Mouse (Mus musculus) hindbrain, postnatal 0 days (tissue): ENCODE measurements around the gene Pagr1b. TPM values are rescaled to one million over a fixed set of nuclear protein-coding genes. Genes with fewer than 3 reads are reported as not detected.

Experiments used
- ATAC-seq: fragments of 200-750 bp; cut with Nextera tagmentation; 2 replicates; pipeline ENCODE4 v1.8.0; 2017; ENCODE audit warnings: mild to moderate bottlenecking, moderate TSS enrichment, moderate library complexity
- DNase-seq: peaks from one replicate; pipeline ENCODE4 v3.0.0-alpha.2; 2015; ENCODE audit warnings: low spot score
- H3K27ac ChIP-seq: fragments of 300-500 bp; sonication (generic); 2 replicates; pipeline ENCODE4 v1.5.1; 2014; ENCODE audit warnings: mild to moderate bottlenecking
- H3K27me3 ChIP-seq: fragments of 300-500 bp; sonication (generic); 2 replicates; pipeline ENCODE4 v1.6.1; 2014; ENCODE audit warnings: low read length, mixed read lengths; ENCODE audit not compliant: insufficient read depth
- H3K36me3 ChIP-seq: fragments of 300-500 bp; sonication (generic); 2 replicates; pipeline ENCODE4 v1.6.1; 2014; ENCODE audit warnings: low read length, mixed read lengths; ENCODE audit not compliant: insufficient read depth
- H3K4me1 ChIP-seq: fragments of 300-500 bp; sonication (generic); 2 replicates; pipeline ENCODE4 v1.6.1; 2014; ENCODE audit warnings: antibody characterized with exemption, low read length, mixed read lengths; ENCODE audit not compliant: insufficient read depth
- H3K4me2 ChIP-seq: fragments of 300-500 bp; sonication (generic); 2 replicates; pipeline ENCODE4 v1.6.1; 2014; ENCODE audit warnings: low read depth, mild to moderate bottlenecking, low read length, moderate library complexity, mixed read lengths
- H3K4me3 ChIP-seq: fragments of 300-500 bp; sonication (generic); 2 replicates; pipeline ENCODE4 v1.5.1; 2014; ENCODE audit warnings: low read length
- H3K9ac ChIP-seq: fragments of 300-500 bp; sonication (generic); replicated peaks from 2 replicates; pipeline ENCODE4 v1.6.1; 2014; ENCODE audit warnings: mild to moderate bottlenecking, low read length, moderate library complexity, mixed read lengths
- H3K9me3 ChIP-seq: fragments of 300-500 bp; sonication (generic); 2 replicates; pipeline ENCODE4 v1.6.1; 2016; ENCODE audit warnings: low read length, mixed read lengths
- CTCF ChIP-seq: IDR thresholded peaks from 2 replicates; pipeline ENCODE4 v1.5.1; 2016; ENCODE audit warnings: antibody characterized with exemption, control low read depth, low read depth
- WGBS: fragments of 180-500 bp; shearing (Covaris S2); extraction: QIAGEN DNeasy Blood & Tissue Kit; methylation state at CpG from one replicate; pipeline ENCODE4 v1.1.7; 2014; 5-methylcytosine and 5-hydroxymethylcytosine counted together
- polyA plus RNA-seq: library from polyadenylated mRNA; unstranded; fragments of >200 nt; fragmentation: Nextera tagmentation; extraction: Ambion mirVana; gene quantifications from 2 replicates; pipeline ENCODE4 v1.2.1, GENCODE M21; 2015
- total RNA-seq: library from RNA; depleted of rRNA; stranded (reverse); fragments of >200 nt; gene quantifications from 2 replicates; pipeline ENCODE4 v1.2.3, GENCODE M21; 2014

The Pagr1b gene
- total and polyA plus RNA-seq, 2 experiments from 2014 or later: 0.49 to 1.2 TPM

DNA sequence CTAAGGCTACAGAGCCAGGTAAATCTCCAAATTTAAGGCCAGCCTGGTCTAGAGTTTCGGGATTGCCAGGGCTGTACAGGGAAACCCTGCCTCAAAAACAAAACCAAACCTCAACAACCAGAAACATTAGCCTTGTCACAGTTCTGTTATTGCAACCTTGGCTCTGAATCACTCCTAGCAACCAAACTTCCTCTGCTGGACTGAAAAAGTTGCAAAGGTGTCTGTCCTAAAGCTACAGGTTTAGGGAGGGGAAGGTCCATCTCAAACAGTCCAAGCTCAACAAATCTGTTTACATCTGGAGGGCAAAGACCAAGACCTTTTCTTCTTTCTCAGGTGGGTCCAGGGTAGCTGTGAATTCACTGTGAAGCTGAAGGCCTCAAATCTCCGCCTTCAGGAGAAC is 5.2 kb downstream of the Pagr1b start:
- Histone ChIP-seq H3K4me1 (peaks cover 9% of the 10 kb centered on the region), H3K4me2 (no peak overlapping the region), H3K27me3 (no peaks in the 10 kb centered on the region), H3K4me3 (no peak overlapping the region), H3K9ac (no peak overlapping the region), H3K9me3 (no peaks in the 10 kb centered on the region), H3K27ac (no peak overlapping the region), H3K36me3 (peaks cover 16% of the 10 kb centered on the region)
- TF ChIP-seq CTCF: no peak
- DNase-seq: no peak
- no peak for ATAC-seq
- WGBS: 95% methylated on average over 2 of the region's 2 CpGs

GRCm38 (mm10) chr7:127009307-127010085 is 6.8 kb downstream of the Pagr1b start:
- no peaks in the 10 kb centered on the region; the same call in 1 of the 2 replicates for H3K4me1 ChIP-seq
- TF ChIP-seq CTCF: no peak

GRCm38 (mm10) chr7:127008239-127009019 is 7.9 kb downstream of the Pagr1b start:
- no peak overlapping the region for H3K4me2 ChIP-seq
- no peaks in the 10 kb centered on the region for H3K27me3 ChIP-seq
- H3K4me3 ChIP-seq: no peak overlapping the region
- peak overlapping the region; percentile 64 for H3K27ac ChIP-seq
- no peaks in the 10 kb centered on the region for H3K4me1 ChIP-seq
- H3K9me3 ChIP-seq: no peaks in the 10 kb centered on the region
- DNase-seq: peak; percentile 75
- TF ChIP-seq CTCF: no peak
- H3K9ac ChIP-seq: 0 out of 2 replicates have a peak overlapping the region, but pooled peaks have one; percentile 15
- ATAC-seq: peak; percentile 81
- peaks cover 7% of the 10 kb centered on the region; the same call in 1 of the 2 replicates for H3K36me3 ChIP-seq
- WGBS: 44% methylated on average over 9 of the region's 9 CpGs

More at GRCm38 (mm10) chr7:127009307-127010085, 6.8 kb downstream of the Pagr1b start:
- DNase-seq: no peak
- peaks cover 9% of the 10 kb centered on the region for H3K36me3 ChIP-seq
- H3K4me3 ChIP-seq: no peak overlapping the region
- 72% methylated on average over 17 of the region's 17 CpGs for WGBS
- no peaks in the 10 kb centered on the region for H3K27me3 ChIP-seq
- peak overlapping the region; percentile 64; the same call in 1 of the 2 replicates for H3K27ac ChIP-seq
- H3K9me3 ChIP-seq: no peaks in the 10 kb centered on the region
- H3K4me2 ChIP-seq: no peak overlapping the region
- no peak for ATAC-seq
- H3K9ac ChIP-seq: no peak overlapping the region

DNA sequence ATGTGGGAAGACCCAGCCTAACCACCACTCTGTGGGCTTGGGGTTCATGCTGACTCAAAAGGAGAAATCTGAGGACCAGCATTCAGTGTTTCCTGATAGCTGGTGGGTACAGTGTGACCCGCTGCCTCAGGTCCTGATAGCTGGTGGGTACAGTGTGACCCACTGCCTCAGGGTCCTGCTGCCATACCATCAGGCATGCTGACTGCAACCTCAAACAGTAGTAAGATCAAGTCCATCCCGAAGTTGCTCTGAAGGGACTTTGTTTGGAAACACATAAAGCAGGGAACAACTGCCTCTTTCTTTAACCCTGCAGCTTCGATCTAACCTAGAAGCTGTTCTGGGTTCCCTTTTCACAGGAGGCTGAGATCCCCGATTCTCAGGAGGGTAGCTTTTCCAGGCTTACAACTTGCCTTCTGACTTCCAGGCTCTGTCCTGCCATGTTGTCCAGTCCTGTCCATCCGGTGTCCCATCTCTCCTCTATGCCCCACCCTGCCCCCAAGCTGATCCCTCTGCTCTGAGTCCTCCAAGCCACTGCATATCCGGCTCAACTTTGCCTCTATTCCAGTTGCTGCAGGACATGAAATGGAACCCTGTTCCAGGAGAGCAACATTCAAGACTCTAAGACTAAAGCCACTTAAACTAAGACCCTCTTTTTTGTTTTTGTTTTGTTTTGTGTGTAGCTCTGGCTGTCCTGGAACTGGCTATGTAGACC is 8.8 kb downstream of the Pagr1b start:
- no peak overlapping the region for H3K9ac ChIP-seq
- no peaks in the 10 kb centered on the region for H3K36me3 ChIP-seq
- DNase-seq (no peak), ATAC-seq (no peak)
- TF ChIP-seq CTCF: no peak
- no peak overlapping the region for H3K4me2 ChIP-seq
- H3K9me3 ChIP-seq: no peaks in the 10 kb centered on the region
- H3K27ac ChIP-seq: no peak overlapping the region
- WGBS: 84% methylated on average over 6 of the region's 6 CpGs
- H3K4me3 ChIP-seq: no peak overlapping the region
- H3K27me3 ChIP-seq: no peaks in the 10 kb centered on the region
- no peaks in the 10 kb centered on the region for H3K4me1 ChIP-seq

- H3K4me1 ChIP-seq: no peaks in the 10 kb centered on the region
- H3K4me2 ChIP-seq: no peak overlapping the region
- no peaks in the 10 kb centered on the region for H3K36me3 ChIP-seq
- no peak overlapping the region for H3K27ac ChIP-seq
- no peaks in the 10 kb centered on the region for H3K27me3 ChIP-seq
- TF ChIP-seq CTCF: 0 out of 2 replicates have a peak, but pooled peaks have one; percentile 14
- H3K4me3 ChIP-seq: no peak overlapping the region
- no peak overlapping the region for H3K9ac ChIP-seq
- WGBS: 85% methylated on average over 4 of the region's 4 CpGs
- no peaks in the 10 kb centered on the region for H3K9me3 ChIP-seq
- DNase-seq: no peak
- no peak for ATAC-seq
Measured at GRCm38 (mm10) chr7:127004122-127004875, 12.0 kb downstream of the Pagr1b start.

DNA sequence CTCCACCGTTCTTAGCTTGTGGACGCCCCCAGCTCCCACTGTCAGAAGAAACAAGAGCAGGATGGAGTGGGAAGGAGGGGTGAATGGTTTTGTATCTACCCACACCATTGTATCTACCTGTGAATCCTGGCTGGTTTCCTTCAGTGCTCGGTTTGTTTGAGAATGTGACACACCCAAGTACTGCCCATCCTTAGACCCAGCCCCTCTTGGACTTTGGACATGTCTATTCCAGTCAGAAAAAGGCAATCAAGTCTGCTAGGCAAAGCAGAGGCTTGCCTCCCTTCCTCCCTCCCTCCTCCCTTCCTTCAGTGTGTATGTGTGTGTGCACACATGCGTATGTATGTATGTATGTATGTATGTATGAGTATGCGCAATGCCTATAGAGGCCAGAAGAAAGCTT is 12.7 kb downstream of the Pagr1b start:
- no peaks in the 10 kb centered on the region for H3K9me3 ChIP-seq
- H3K4me2 ChIP-seq: no peak overlapping the region
- H3K27me3 ChIP-seq: no peaks in the 10 kb centered on the region
- no peaks in the 10 kb centered on the region for H3K36me3 ChIP-seq
- ATAC-seq: no peak
- DNase-seq: no peak
- H3K4me1 ChIP-seq: no peaks in the 10 kb centered on the region
- no peak for TF ChIP-seq CTCF
- H3K4me3 ChIP-seq: no peak overlapping the region
- WGBS: 91% methylated on average over 5 of the region's 5 CpGs
- H3K9ac ChIP-seq: no peak overlapping the region
- no peak overlapping the region for H3K27ac ChIP-seq
